Mouse (Mus musculus) cerebellum, adult 2 months (tissue): ENCODE measurements around the gene Tube1.

Experiments used
- CTCF ChIP-seq: fragments of 200-500 bp; IDR thresholded peaks from 2 replicates; pipeline ENCODE4 v1.5.1; 2011; ENCODE audit warnings: low read depth, mild to moderate bottlenecking, control low read depth, low read length, moderate library complexity, borderline replicate concordance; ENCODE audit not compliant: insufficient read depth
- POLR2A ChIP-seq: fragments of 200-500 bp; IDR thresholded peaks from 2 replicates; pipeline ENCODE4 v1.6.1; 2011; ENCODE audit warnings: low read length, control low read depth, borderline replicate concordance; ENCODE audit not compliant: insufficient read depth

DNA sequence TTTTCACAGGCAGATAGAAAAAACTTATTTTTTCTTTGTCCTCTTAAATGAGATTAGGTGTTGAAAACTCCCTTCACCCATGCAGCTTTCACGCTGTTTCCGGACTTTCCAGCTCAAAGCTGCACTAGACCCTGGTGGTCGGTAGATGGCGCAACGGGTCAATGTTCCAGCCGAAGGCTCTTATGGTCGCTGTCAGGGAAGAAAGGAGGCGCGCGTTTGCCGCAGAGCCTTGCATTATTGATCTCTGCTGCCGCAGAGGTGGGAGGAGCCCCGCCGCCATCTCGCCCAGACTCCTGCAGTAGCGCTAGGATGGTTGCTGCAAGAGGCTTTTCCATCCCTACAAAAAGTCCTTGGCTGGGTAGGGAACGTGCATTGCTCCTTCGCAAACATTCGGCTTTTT is 37.4 kb downstream of the Tube1 start:
- TF ChIP-seq CTCF (peak; percentile 91), POLR2A (peak; percentile 63; the same call in 1 of the 2 replicates)
